Mouse (Mus musculus) stomach, embryonic 16.5 days (tissue): ENCODE measurements around the gene Nrg3. TPM values are rescaled to one million over a fixed set of nuclear protein-coding genes. Genes with fewer than 3 reads are reported as not detected.

ENCODE experiments used
- ATAC-seq: fragments of 200-750 bp; cut with Nextera tagmentation; 2 replicates; pipeline ENCODE4 v1.8.0; 2017; ENCODE audit warnings: moderate number of reproducible peaks, moderate TSS enrichment; ENCODE audit not compliant: insufficient read depth, low FRiP score
- H3K27ac ChIP-seq: fragments of 300-500 bp; sonication (generic); 2 replicates; pipeline ENCODE4 v1.5.1; 2014; ENCODE audit warnings: low read length
- H3K27me3 ChIP-seq: fragments of 300-500 bp; sonication (generic); 2 replicates; pipeline ENCODE4 v1.6.1; 2014; ENCODE audit warnings: low read length, control low read depth, mixed read lengths; ENCODE audit not compliant: control insufficient read depth, insufficient read depth
- H3K36me3 ChIP-seq: fragments of 300-500 bp; sonication (generic); 2 replicates; pipeline ENCODE4 v1.6.1; 2014; ENCODE audit warnings: low read length; ENCODE audit not compliant: control insufficient read depth, insufficient read depth
- H3K4me1 ChIP-seq: fragments of 300-500 bp; sonication (generic); 2 replicates; pipeline ENCODE4 v1.6.1; 2014; ENCODE audit warnings: low read length, control low read depth, mixed read lengths; ENCODE audit not compliant: control insufficient read depth, insufficient read depth
- H3K4me2 ChIP-seq: fragments of 300-500 bp; sonication (generic); 2 replicates; pipeline ENCODE4 v1.6.1; 2014; ENCODE audit warnings: low read depth, low read length, mixed read lengths
- H3K4me3 ChIP-seq: fragments of 300-500 bp; sonication (generic); replicated peaks from 2 replicates; pipeline ENCODE4 v1.5.1; 2014; ENCODE audit warnings: mild to moderate bottlenecking, low read length
- H3K9ac ChIP-seq: fragments of 300-500 bp; sonication (generic); 2 replicates; pipeline ENCODE4 v1.6.1; 2014; ENCODE audit warnings: low read length
- H3K9me3 ChIP-seq: fragments of 300-500 bp; sonication (generic); replicated peaks from 2 replicates; pipeline ENCODE4 v1.6.1; 2016; ENCODE audit warnings: low read length, control low read depth; ENCODE audit not compliant: control insufficient read depth
- WGBS: fragments of 180-500 bp; shearing (Covaris S2); extraction: QIAGEN DNeasy Blood & Tissue Kit; methylation state at CpG from one replicate; pipeline ENCODE4 v1.1.7; 2014; 5-methylcytosine and 5-hydroxymethylcytosine counted together
- polyA plus RNA-seq: library from polyadenylated mRNA; unstranded; fragments of >200 nt; fragmentation: Nextera tagmentation; extraction: Ambion mirVana; gene quantifications from 2 replicates; pipeline ENCODE4 v1.2.1, GENCODE M21; 2015

Gene Nrg3
- polyA plus RNA-seq, 1 experiment from 2014 or later = 0.49 TPM

DNA sequence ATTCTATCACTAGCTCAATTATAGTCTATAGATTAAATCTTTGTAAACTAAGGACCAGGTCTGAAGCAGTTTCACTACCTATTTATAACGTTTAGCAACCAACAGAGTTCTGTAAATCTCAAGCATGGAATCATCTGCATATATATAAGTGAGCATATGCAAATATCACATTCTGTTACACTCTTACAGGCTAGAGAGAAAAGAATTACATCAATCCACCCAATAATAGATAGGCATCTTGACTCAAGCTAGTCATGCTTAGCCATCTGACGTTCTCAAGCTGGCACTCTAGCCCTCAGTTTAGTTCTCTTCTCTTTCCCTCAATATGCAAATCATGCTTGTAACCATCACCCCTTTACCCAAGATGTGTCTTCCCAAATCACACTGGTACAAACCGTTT is 835.8 kb downstream of the Nrg3 start:
- Histone ChIP-seq H3K27me3 (no peaks in the 10 kb centered on the region), H3K9ac (no peak overlapping the region), H3K9me3 (no peaks in the 10 kb centered on the region), H3K4me1 (no peaks in the 10 kb centered on the region), H3K4me2 (no peak overlapping the region), H3K27ac (no peak overlapping the region), H3K36me3 (no peaks in the 10 kb centered on the region), H3K4me3 (no peak overlapping the region)
- ATAC-seq = no peak
- WGBS = 80% methylated on average over 3 of the region's 3 CpGs

DNA sequence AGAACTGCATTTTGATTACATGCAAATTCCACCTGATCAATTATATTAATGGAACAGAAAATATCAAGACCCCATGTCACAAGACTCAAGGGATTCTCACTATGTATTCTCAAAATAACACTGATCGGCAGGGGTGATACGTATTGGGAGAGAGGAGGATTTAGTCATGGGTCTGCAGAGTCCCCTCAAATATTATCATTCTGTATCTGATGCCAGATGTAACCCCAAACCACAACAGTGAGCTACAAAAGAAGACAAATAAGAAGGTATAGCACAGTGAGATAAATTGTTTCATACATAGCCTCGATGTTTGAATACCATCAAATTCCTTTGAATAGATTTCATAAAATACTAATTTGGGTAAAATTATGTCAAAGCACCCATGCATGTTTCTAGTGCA is 842.8 kb downstream of the Nrg3 start:
- 86% methylated on average over 3 of the region's 3 CpGs for WGBS
- H3K4me2 ChIP-seq = no peak overlapping the region
- no peaks in the 10 kb centered on the region for H3K27me3 ChIP-seq
- H3K9me3 ChIP-seq = no peaks in the 10 kb centered on the region
- H3K27ac ChIP-seq = no peak overlapping the region
- no peak overlapping the region for H3K4me3 ChIP-seq
- H3K36me3 ChIP-seq = no peaks in the 10 kb centered on the region
- H3K9ac ChIP-seq = no peak overlapping the region
- H3K4me1 ChIP-seq = no peaks in the 10 kb centered on the region
- ATAC-seq = no peak

DNA sequence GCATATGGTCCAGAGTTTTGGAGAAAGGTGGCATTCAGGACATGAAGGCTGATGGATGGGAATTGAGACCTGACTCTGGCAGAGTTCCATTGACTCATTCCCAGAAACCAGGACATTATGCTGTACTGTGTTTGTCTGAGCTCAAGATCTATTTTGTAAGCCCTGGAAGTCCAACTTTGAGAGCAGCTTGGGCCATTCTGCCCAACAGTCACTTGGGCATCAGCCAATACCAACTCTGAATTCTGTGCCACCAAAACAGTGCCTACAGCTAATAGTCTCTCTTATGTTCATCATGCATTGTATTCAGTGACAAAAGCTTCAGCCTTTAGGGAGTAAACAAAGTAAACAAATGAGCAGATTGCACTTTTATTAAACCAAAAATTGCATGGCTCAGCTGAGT is 843.2 kb downstream of the Nrg3 start:
- Histone ChIP-seq H3K27me3 (no peaks in the 10 kb centered on the region), H3K9me3 (no peaks in the 10 kb centered on the region), H3K36me3 (no peaks in the 10 kb centered on the region), H3K4me2 (no peak overlapping the region), H3K4me1 (no peaks in the 10 kb centered on the region), H3K27ac (no peak overlapping the region), H3K4me3 (no peak overlapping the region), H3K9ac (no peak overlapping the region)
- no peak for ATAC-seq

DNA sequence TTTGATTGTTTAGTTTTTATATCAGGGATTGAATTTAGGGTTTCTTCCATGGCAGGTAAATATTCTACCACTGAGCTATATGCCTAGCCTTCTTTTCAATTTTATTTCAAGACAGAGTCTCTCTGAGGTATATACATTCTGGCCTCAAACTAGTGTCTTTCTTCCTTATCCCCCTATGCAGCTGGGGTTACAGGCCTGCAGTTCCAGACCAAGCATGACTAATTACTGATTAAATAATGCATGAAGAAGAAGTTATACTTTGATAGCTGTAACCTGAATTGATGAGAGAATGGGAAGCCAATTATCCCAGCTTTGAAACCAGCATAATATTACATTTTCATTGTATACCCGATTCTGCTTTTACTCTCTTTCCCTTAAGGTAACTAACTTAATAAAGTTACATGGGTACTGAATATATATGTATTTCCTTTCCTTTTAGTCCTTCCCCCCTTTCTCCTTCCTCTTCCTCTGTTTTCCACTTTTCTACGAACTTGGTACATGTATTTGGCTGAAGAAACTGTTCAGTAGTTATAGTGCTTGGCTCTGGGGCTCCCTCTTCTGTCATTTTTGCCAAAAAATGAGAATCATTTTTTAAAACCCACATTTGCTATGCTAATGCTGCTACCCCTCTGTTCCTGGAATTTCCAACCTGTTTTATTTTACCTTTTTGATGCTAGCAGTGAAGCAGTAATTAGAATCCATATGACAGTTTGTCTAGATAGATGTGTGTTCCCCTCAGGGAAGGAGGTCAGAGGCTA is 843.8 kb downstream of the Nrg3 start:
- Histone ChIP-seq H3K4me3 (no peak overlapping the region), H3K4me2 (no peak overlapping the region), H3K9ac (no peak overlapping the region), H3K36me3 (no peaks in the 10 kb centered on the region), H3K27me3 (no peaks in the 10 kb centered on the region), H3K4me1 (no peaks in the 10 kb centered on the region), H3K9me3 (no peaks in the 10 kb centered on the region), H3K27ac (no peak overlapping the region)
- no peak for ATAC-seq
- 69% methylated on average over 2 of the region's 2 CpGs for WGBS

DNA sequence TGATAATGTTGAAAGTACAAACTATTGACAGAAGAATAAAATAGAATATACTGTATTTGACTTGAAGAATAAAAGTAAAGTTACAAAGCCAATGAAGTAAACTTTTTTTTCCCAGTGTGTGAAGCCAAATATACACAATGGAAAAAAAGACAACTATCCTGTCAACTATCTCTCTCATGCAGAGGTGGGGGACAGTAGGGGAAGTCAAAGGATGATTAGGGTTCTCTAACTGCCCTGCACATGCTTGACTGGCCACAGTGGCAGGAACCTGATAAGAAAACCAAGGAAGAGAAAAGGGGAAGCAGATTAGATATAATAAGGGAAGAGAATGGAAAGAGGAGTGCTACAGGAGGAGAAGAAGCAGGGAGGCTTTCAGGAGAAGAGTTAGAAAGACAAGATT is 855.9 kb downstream of the Nrg3 start:
- Histone ChIP-seq H3K27ac (no peak overlapping the region), H3K9me3 (no peaks in the 10 kb centered on the region), H3K27me3 (no peaks in the 10 kb centered on the region), H3K4me1 (no peaks in the 10 kb centered on the region), H3K4me3 (no peak overlapping the region), H3K36me3 (no peaks in the 10 kb centered on the region), H3K4me2 (no peak overlapping the region), H3K9ac (no peak overlapping the region)
- ATAC-seq = no peak

DNA sequence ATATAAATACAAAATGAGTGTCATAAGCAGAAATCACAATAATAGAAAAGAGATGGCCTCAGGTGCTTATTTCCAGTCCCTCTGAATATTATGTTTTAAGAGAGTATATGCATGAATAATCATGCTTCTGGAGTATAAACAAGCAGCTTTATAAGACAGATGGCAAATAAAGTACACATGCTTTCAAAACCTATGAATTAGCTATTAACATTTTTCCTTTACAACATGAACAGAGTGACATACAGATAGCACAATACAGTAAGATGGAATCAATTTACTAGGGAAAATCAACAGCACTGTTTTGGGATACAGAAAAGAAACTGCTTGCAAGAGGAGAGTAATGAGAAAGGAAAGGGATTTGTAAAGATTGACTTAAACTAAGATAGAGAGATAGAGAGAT is 875.2 kb downstream of the Nrg3 start:
- no peaks in the 10 kb centered on the region for H3K36me3 ChIP-seq
- no peak overlapping the region for H3K9ac ChIP-seq
- no peak overlapping the region for H3K27ac ChIP-seq
- no peaks in the 10 kb centered on the region for H3K9me3 ChIP-seq
- no peak overlapping the region for H3K4me3 ChIP-seq
- no peaks in the 10 kb centered on the region for H3K27me3 ChIP-seq
- no peak for ATAC-seq
- H3K4me1 ChIP-seq = no peaks in the 10 kb centered on the region
- H3K4me2 ChIP-seq = no peak overlapping the region

DNA sequence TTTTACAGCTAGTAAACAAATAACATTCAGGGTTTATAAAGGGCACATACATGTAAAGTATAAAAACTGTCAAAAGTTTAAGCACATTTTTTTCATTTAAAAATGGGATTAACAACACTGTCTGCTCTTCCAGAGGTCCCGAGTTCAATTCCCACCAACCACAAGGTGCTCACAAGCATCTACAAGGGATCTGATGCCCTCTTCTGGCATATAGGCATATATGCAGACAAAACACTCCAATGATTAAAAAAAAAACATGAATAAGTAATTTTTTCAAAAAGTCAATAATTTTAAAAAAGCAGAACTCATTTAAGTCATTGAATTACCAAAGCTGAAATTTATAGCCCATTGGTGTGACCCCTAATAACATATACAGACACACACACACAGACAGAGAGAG is 878.6 kb downstream of the Nrg3 start:
- ATAC-seq = no peak
- no peak overlapping the region for H3K4me2 ChIP-seq
- H3K9me3 ChIP-seq = no peaks in the 10 kb centered on the region
- H3K4me1 ChIP-seq = no peaks in the 10 kb centered on the region
- H3K4me3 ChIP-seq = no peak overlapping the region
- no peak overlapping the region for H3K27ac ChIP-seq
- no peak overlapping the region for H3K9ac ChIP-seq
- no peaks in the 10 kb centered on the region for H3K27me3 ChIP-seq
- no peaks in the 10 kb centered on the region for H3K36me3 ChIP-seq
- 70% methylated on average over 1 of the region's 1 CpGs for WGBS

DNA sequence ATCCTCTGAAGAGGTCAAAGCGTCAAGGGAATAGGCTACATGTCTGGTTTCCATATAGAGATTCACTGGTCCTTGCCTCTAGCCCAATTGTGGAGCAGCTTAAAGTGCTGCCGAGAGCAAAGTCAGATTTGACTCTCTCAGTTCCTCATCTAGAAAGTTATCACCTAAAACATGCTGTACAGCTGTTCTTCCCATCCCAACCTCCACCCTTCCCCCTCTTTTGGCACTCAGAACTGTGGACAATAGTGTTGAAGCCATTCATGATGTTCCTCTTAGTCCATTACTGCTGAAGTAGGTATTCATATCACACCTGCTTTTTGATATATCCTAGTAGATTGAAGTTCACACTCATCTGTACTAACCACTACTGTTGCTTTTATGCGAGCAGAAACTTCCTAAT is 896.1 kb downstream of the Nrg3 start:
- no peak for ATAC-seq
- Histone ChIP-seq H3K4me2 (no peak overlapping the region), H3K4me1 (no peaks in the 10 kb centered on the region), H3K4me3 (no peak overlapping the region), H3K27me3 (no peaks in the 10 kb centered on the region), H3K9me3 (no peaks in the 10 kb centered on the region), H3K27ac (no peak overlapping the region), H3K9ac (no peak overlapping the region), H3K36me3 (no peaks in the 10 kb centered on the region)
- 82% methylated on average over 3 of the region's 3 CpGs for WGBS

DNA sequence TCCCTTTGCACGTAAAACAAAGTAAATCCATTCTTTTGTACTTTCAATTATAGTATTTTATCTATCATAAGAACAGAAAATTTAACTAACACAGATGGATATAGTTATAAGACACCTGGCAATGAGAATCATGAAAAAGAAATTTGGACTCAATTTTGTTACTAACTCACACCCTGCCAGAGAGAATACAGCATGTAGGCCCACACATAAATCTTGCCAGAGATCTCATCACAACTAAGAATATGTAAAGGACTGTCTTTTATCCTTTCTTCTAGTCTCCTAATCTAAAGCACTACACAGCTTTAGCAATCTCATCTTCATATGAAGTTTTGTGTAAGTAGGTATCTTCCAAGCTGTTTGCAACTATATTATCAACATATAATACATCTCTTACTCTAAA is 904.7 kb downstream of the Nrg3 start:
- H3K27me3 ChIP-seq = no peaks in the 10 kb centered on the region
- no peak overlapping the region for H3K4me3 ChIP-seq
- no peak for ATAC-seq
- no peak overlapping the region for H3K9ac ChIP-seq
- H3K36me3 ChIP-seq = no peaks in the 10 kb centered on the region
- no peaks in the 10 kb centered on the region for H3K4me1 ChIP-seq
- H3K9me3 ChIP-seq = no peaks in the 10 kb centered on the region
- 74% methylated on average over 1 of the region's 1 CpGs for WGBS
- no peak overlapping the region for H3K4me2 ChIP-seq
- no peak overlapping the region for H3K27ac ChIP-seq

DNA sequence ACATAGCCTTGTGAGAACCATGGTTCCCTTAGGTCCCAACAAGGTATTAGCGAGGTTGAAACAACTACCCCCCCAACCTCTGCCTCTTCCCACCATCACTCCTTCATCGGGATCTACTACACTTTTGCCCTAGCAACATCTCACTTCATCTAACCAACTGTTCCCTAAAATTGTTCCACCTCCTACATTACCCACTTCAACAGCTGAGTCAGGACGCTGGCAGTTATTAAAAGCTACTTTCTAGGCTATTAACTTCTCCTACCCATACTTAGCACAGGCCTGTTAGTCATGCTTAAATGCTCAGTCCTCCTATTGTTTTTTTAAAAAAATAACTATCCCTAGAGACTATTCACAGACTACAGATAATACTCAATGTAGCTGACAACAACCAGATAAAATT is 906.7 kb downstream of the Nrg3 start:
- Histone ChIP-seq H3K4me2 (no peak overlapping the region), H3K27me3 (no peaks in the 10 kb centered on the region), H3K36me3 (no peaks in the 10 kb centered on the region), H3K9me3 (no peaks in the 10 kb centered on the region), H3K4me3 (no peak overlapping the region), H3K27ac (no peak overlapping the region), H3K9ac (no peak overlapping the region), H3K4me1 (no peaks in the 10 kb centered on the region)
- ATAC-seq = no peak
- 88% methylated on average over 3 of the region's 3 CpGs for WGBS
